Mouse (Mus musculus): ENCODE results near the gene Carmil2.
A peak's percentile ranks its signal among the peaks of the same experiment; 100 is the strongest.

Gene Carmil2

DNA sequence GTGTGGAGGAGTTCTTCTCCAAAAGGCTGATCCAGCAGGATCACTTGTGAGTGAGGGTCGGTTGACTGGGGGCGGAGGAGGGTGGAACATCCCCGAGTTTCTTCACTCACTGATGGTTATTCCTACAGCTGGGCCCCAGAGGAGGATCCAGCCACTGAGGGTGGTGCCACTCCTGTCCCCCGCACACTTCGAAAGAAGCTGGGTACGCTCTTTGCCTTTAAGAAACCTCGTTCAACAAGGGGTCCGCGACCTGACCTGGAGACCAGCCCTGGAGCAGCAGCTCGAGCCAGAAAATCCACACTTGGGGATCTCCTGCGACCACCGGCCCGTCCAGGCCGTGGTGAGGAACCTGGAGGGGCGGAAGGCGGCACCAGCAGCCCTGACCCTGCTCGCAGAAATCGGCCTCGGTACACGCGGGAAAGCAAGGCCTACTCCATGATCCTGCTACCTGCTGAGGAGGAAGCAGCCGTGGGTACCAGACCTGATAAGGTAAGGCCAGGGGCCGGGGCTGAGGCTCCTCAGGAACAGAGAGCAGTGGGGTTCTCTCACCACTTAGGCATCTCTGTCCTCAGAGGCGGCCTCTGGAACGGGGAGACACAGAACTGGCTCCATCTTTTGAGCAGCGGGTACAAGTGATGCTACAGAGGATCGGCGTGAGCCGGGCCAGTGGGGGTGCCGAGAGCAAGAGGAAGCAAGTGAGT, 9.2 kb downstream of the Carmil2 start:
- DNase-seq (ENCODE audit: low read depth, low spot score), result no peak

DNA sequence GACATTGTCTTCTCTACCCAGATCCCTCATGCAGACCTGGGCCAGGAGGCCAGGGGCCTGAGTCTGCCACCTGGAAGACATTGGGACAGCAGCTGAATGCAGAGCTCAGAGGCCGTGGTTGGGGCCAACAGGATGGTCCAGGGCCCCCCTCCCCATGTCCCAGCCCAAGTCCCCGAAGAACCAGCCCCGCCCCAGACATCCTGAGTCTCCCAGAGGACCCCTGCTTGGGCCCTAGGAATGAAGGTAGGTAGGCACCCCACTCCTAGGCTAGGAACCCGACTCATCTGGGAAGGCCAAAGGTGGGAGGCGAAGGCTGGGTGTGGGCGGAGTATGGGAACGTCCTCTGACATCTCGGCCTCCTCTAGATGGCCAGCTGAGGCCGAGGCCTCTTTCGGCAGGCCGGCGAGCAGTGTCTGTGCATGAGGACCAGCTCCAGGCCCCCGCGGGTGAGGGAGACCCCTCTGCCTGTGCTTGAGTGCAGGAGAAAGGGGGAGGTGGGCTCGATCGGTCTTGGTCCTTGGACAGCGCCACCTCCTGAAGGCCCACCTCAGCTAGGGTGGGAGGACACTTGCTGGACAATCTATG, 11.2 kb downstream of the Carmil2 start:
- no peak for DNase-seq (ENCODE audit: low read depth, low spot score)

DNA sequence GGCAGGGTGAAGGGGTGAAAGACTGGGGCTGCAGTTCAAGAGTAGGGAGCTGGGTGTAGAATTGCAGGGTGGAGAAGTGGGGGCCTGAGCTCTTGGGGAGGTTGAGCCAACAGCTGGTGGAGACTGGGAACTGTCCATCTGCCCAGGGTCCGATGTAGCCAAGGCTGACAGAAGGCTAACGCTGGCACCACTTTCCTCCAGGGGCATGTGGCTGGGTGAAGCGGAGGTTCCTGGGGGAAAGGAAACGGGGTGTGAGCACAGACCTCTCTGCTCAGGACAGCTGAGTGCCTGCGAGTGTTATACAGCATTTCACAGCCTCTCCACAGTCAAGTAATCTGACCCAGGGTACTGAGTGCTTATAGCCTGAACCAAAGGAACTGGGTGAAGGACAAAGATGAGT, 12.7 kb downstream of the Carmil2 start:
- DNase-seq (ENCODE audit: low read depth, low spot score), result no peak

DNA sequence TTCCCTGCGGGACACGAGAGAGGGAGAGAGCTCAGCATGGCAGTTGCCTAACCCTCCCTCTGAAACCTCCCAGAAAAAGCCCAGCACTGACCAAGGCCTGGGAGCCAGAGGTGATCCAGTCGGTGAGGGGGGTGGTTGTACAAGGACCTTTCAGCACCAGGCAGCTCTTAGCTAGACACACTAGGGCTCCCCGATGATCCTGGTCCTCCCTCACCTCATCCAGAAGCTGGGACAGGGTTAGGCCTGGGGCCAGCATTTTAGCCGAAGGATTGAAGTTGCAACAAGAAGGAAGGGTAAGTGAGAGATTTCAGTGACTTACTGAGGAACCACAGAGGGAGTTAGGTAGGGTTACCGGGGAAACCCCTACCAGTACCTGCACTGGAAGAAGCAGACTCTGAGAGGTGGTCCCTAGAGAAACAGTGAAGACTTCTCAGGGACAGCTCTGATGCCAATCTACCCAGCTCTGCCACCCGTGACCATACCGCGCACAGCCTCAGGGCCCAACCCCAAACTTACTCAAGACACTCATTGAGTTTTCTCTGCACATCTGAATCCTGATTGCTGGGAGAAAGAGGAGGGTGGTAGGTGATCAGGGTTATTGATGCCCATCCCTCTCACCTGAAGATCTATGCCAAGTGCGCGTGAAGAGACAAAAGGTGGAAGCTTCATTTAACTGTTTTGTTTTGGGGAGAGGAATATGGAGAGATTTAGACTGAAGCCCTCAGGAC, 13.6 kb downstream of the Carmil2 start:
- no peak for DNase-seq (ENCODE audit: low read depth, low spot score)

DNA sequence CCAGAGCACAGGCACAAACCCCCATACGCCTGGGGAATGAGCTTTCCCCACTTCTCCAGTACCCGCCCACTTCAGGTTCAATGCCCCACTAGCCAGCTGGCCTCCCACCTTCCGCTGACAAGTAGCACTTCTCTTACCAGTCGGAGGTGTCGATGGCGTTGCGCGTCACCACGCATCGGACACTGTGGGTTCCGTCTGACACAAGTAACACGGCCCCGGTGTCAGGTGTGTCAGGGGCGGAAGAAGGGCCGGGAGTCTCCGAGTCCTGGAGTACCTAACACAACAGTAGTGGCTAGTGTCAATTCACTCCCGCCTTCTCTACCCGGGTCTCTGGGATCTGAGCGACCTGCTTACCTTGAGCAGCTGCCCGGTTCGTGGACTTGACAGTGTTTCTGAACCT, 14.5 kb downstream of the Carmil2 start:
- DNase-seq (ENCODE audit: low read depth, low spot score), result peak; percentile 84

DNA sequence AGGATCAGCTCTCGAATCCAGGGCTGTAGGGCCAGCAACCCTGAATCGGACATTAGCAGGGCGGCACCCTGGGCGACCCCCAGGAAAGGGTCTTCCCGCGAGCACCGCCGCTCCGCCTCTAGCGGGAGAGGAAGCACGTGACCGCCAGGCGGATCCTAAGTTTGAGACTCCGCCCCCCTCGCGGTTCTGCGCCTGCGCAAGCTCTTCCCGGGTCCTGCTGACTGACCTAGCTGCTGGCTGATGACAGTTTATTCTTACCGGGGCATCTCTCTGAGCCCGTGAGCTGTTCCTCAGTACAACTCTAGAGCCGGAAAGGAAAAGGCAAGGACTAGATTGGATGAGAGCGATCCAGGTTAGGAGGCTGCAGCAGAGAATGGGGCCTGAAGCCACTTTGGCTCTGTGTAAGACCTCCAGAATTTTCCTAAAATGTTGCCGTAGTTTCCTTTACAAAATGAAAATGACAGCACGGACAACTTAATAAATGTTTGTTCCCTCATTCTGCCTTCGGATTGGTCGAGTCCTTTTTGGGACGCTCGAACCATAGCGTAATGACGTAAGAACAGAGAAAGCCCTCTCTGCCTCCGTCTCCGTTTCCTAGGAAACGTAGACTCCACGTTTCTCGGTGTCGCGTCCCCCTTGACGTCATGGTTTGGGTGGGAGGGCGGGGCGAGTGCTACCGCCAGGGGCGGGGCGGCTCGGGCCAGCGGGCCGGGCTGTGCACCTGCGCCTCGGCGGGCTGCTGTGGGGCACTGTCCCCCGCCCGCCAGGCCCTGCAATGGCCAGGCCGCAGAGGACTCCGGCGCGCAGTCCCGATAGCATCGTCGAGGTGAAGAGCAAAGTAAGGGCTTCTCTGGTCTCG, 15.1 kb downstream of the Carmil2 start, which contains the start of the genes Acd and Pard6a:
Gene Acd, minus strand, starts transcription at position 137 of the 859 bp plus-strand sequence.
Gene Pard6a, plus strand, starts transcription at position 183 of the 859 bp plus-strand sequence.
- peak; percentile 94 for DNase-seq (ENCODE audit: low read depth, low spot score)

DNA sequence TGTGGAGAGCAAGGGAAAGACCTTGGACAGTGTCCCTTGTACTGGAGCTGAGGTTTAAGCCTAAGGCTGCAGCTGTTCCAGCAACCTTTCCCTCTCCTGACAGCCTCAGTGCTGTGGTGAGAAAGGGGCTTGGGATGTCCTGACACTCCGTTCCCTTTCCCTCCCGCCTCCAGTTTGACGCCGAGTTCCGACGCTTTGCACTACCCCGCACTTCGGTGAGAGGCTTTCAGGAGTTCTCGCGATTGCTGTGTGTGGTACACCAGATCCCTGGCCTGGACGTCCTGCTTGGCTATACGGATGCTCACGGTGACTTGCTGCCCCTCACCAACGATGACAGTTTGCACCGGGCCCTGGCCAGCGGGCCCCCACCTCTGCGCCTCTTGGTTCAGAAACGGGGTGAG, 15.9 kb downstream of the Carmil2 start:
- DNase-seq (ENCODE audit: low read depth, low spot score), result no peak

DNA sequence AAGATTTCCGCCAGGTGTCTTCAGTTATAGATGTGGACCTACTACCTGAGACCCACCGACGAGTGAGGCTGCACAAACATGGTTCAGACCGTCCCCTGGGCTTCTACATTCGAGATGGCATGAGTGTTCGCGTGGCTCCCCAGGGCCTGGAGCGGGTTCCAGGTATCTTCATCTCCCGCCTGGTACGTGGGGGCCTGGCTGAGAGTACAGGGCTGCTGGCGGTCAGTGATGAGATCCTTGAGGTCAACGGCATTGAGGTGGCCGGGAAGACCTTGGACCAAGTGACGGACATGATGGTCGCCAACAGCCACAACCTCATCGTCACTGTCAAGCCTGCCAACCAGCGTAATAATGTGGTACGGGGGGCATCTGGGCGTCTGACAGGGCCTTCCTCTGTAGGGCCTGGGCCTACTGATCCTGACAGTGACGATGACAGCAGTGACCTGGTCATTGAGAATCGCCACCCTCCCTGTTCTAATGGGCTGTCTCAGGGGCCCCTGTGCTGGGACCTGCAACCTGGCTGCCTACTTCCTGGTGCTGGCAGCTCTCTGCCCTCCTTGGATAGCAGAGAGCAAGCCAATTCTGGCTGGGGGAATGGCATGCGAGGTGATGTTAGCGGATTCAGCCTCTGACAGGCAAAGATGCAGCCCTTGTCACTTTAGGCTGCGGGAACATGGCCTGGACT, 16.8 kb downstream of the Carmil2 start:
- peak; percentile 1 for DNase-seq (ENCODE audit: low read depth, low spot score)

DNA sequence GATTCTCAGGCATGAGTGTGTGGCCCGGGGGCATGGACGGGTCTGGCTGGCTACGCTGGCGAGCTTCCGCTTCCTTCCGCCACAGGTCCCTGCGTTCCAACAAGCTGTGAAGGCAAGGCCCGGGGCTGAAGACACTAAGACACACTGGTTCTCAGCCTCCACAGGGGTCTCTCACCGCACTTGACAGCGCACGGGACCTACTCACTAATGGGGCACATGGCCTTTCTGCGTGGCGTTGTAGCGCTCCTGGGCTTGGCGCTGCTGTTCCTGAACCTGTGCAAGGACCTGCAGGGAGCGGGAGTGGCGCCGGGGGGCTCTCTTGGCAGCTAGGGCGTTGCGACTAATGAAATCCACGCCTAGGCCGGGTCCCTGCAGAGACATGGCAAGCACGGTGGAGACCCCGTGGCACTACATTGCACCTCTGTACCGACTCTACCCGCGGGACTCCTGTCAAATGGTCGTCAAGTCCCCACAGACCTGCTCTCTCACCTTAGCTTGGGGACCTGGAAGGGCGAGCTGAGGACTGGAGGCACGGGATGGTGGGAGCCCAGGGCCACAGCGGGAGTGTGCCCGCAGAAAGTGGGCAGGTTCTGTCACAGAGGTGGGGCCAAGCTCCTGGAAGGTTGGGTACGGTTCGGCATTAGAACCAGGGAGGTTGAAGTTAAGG, 18.2 kb downstream of the Carmil2 start:
- DNase-seq (ENCODE audit: low read depth, low spot score), result no peak

DNA sequence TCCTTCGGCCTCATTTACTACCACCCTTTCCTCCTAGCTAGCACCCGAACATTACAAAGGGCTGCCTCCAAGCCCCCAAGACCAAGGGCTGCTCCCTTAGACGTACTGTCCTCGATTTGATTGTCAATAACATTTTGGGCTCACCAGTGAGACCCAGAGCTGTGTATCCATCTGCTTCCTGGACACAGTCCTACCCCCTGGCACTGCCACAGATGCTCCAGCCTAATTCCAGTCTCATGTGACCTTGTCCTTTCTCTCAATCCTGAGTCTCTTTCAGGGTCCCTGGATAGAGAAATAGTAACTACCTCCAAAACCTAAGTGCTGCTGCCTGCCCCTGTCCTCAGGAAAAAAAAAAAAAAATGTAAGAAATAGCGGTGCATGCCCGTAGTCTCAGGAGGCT, 18.9 kb downstream of the Carmil2 start:
- no peak for DNase-seq (ENCODE audit: low read depth, low spot score)

DNA sequence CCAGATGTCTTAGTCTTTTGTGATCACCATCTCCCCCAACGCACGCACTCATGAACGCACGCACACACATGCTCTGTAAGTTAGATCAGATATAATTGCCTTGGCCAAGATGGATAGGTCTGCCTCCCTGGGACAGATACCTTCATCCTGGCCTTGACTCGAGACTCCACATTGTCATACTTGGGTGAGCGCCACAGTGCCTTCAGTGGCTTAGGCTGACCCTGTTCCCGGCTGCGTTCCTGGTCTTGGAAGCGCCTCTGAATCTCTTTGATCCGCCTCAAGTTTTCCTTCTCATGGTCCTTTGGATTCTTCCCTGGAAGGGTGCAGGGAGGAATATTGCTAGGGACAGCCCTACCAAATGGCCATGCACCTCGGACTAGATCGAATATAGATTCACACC, 20.4 kb downstream of the Carmil2 start:
- no peak for DNase-seq (ENCODE audit: low read depth, low spot score)

DNA sequence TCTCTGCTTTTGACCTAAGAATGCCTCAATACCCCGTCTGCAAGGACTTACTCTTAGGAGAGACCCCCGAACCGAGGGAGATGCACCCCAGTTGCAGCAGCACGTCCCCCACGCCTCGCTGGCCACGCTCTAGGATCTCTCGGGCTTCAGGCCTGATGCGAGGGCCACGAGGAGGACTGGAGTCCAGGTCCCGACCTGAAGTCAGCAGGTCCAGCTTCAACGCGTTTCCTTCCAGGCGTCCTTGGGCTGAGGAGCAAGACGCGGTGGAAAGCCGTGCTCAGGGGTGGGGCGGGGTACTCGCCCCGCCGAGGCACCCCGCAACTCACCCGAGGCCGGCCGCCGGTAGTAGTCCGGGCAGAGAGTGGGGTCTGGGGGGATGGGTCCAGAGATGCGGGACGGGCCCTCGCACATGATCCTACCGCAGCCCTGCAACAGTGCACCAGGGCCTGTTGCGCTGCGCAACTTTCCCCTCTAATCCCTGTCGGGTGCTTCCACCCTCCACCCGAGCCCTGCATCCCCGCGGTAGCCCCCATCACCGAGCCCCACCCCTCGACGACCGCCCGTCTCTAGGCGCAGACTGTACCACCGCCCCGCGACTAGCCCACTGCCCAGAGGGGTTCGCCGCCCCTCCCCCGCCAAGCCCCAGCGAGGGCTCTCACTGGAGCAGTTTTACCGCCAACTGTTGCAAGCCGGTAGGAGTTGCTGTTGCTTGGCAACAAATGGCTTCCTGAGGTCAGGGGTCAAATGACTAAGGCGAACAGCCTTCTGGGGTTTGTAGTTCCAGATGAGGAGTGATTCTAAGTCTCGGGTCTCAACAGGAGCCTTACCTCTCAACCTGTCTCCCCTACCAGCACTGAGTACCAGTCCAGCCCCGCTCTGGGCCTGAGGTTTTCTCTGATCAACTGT, 21.7 kb downstream of the Carmil2 start, which contains the start of the genes 4933405L10Rik and Enkd1:
Gene 4933405L10Rik, plus strand, starts transcription at position 158 of the 906 bp plus-strand sequence.
Gene Enkd1, minus strand, starts transcription at position 713 of the 906 bp plus-strand sequence.
- peak; percentile 89 for DNase-seq (ENCODE audit: low read depth, low spot score)

DNA sequence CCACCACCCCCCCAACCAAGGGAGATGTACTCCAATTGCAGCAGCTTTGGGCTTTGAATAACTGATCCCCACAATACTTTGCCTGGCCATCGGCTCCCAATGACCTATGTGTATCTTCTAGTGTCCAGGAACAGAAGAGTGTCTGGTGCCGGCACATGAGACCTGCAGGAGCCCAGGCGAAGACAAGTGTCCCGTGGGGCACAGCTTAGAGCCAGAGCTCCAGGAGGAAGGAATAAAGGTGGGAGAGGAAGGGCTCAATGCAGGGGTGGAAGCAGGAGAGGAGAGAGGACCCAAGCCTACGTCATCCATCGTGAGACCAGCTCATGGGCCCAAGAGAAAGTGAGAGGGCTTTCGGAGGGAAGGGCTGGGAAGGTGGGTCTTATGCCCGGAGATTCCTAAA, 22.6 kb downstream of the Carmil2 start:
- no peak for DNase-seq (ENCODE audit: low read depth, low spot score)

DNA sequence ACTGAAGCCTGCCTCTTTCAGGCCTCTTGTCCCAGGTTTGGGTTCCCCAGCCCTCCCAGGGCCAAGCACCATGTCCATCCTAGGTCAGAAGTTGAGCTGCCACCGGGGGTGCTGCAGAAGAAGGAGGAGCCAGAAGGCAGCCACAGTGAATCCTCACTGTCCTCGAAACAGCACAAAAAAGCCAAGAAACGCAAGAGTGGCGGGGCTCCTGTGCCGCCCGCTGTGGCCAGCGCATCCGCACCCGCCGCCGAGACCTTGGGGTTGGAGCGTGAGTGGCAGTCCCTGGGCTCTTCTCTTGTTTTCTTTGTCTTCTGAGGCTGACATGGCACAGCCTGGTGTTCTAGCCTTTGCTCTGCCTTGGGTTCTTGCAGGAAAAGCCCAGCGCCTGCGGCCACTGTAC, 23.2 kb downstream of the Carmil2 start:
- no peak for DNase-seq (ENCODE audit: low read depth, low spot score)

DNA sequence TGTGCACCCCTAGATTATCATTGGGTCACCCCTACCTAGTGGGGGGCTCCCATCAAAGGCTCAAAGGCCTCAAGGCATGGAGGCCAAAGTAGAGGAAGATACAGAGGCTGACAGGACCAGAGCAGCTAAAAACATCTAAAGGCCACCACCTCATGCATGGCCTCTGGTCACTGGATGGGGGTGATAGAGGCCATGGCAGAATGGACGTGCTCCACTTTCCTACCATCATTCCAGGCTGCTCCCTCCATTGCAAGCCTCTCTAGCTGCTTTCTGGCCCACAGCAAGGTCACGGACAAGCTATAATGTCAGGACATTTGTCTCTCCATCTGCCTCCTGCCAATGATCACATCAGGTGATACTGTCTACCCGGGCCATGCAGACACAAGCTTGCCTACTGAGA, 26.2 kb downstream of the Carmil2 start:
- no peak for DNase-seq (ENCODE audit: low read depth, low spot score)

DNA sequence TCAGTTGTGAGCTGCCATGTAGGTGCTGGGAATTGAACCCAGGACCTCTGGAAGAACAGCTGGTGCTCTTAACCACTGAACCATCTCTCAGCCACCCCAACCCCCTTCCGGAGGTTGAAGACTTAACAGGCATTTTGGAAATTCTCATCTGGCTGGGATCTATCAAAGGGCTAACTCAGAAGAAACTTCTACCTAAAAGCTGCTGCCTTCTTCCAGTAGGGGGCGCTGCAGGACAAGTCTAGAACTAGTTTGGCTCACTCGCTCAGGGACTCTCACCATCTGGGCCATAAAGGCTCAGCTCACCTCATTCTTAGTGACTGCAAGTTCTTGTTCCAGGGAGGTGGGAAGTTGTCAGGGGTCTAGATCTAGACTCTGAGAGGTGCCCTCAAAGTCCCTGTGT, 28.1 kb downstream of the Carmil2 start:
- DNase-seq (ENCODE audit: low read depth, low spot score), result peak; percentile 85

DNA sequence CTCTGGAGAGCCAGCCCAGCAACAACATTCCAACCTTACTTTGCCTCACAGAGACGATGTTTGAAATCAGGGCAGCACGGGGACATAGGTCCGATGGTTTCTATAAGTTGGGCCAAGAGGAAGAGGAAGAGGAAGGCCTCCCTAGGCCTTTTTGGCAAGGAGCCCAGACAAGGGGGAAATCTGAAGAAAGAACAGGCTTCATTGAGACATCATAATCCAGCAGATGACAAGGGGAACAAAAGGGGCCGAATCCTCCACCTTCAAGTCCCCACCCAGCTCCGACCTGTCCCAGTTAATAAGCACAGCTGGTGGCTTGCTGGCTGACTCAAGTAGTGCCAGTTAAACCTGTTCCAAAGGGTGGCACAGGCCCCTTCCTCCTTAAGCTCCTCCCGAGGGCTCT, 29.0 kb downstream of the Carmil2 start:
- DNase-seq (ENCODE audit: low read depth, low spot score), result no peak

DNA sequence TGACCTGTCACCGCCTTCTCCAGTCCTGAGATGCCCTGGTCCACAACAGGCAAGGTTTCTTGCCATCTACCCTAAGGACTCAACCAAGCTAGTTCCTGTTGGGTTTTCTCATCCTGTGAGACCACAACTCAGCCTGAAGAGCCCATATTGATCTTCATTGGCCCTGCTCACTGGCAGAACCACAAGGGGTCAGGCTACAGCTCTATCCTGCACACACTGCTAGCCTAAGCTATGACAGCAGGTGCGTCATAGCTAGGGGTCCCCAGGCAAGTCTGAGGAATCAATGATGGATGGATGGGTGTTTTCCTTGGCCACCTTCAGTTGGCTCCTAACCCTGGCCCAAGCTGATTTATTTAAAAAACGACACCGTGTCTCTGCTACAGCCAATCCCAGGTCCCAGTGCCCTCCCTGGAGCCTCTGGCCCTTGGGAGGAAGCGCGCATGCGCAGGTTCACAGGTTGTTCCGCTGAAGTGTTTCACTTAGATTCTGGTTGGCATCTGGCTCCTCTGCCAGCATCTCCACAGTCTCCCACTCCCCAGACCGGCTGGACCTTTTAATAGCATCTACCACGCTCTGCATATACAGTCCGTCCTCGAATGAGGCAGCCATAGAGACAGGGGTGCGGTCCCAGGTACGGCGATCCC, 30.4 kb downstream of the Carmil2 start:
- no peak for DNase-seq (ENCODE audit: low read depth, low spot score)

DNA sequence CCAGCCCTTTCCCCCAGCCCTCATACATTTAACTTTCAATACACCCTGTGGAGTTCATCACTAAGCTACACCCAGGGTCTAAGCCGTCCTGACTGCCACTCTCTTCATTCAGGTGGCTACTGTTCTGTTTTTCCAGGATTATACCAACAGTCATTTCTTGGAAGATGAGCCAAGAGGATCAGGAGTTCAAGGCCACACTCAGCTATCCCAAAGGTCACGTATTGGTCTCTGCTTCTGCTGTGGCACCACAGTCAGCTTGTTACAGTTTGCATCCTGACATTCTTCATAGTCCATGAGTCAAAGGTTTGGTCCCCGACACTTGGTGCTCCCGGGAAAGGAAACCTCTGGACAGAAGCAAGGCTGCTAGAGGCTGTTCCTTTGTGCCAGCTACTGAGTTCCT, 33.6 kb downstream of the Carmil2 start:
- DNase-seq (ENCODE audit: low read depth, low spot score), result no peak
